Mouse (Mus musculus): ENCODE measurements around the gene Slc38a9. TPM values are rescaled to one million over a fixed set of nuclear protein-coding genes. Genes with fewer than 3 reads are reported as not detected.
"Not testable (repeated sequence)": the region's sequence is repeated elsewhere in the genome, so short reads cannot be mapped to it uniquely, and the experiment has no call there.

The Slc38a9 gene
- polyA plus RNA-seq, 1 experiment from 2014 or later: 21.0 TPM

DNA sequence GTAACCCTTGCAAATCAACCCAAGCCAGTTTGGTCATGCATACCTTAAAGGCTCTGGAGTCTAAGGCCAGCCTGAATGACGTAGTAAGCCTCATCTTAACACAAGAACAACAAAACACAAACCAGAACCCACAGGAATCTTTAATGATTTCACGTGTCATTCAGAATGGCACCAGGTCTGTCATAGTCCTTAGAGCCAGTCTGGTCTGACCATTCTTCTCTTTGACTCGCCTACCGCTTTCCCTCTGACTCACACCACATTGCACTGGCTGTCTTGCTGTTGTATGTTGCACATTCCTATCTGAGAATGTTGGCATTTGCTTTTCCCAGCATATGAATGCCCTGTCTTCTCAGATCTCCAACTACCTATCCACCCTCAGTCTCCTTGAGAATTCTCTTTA lies 45.8 kb downstream of the Slc38a9 start:
- 92% methylated on average over 4 of the region's 4 CpGs for WGBS
- DNase-seq (ENCODE audit: low spot score): no peak

DNA sequence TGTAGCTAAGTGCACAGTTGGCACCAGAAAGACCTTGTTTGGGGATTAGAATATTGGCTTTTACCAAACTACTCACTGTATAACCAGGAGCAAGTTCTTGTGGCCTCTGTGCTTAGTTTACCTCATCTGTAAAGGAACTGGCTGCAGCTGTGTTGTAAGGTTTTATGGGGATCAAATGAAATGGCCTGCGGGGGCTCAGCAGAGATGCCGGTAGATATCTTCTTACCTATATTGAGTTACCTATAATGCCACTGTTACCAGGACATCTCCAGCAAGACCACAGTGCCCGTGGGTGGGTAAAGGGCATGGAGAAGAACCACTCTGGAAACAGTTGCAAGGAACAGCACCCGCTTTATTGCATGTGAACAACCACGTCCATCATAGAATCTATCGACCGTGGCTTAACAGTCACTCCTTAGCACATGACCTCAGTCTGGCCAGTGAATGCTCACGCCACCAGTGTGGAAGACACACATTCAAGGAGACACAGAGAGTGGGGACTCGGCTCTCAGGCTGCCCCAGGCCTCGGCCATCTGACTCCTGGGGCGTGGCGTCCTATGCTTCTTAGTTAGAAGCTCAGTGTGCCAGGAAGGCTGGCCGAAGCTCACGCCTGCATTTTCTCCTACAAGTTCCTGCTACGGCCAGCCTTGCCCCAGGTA lies 59.7 kb downstream of the Slc38a9 start:
- Histone ChIP-seq H3K27ac (no peak overlapping the region), H3K4me2 (replicated peaks) (no peak overlapping the region), H3K9me3 (ENCODE audit: control insufficient read depth, low read length) (no peaks in the 10 kb centered on the region), H3K36me3 (replicated peaks; ENCODE audit: control insufficient read depth, insufficient read depth) (peaks cover 3% of the 10 kb centered on the region), H3K4me3 (replicated peaks; ENCODE audit: low read length) (no peak overlapping the region), H3K27me3 (ENCODE audit: control insufficient read depth, insufficient read depth, low read length) (no peaks in the 10 kb centered on the region), H3K4me1 (replicated peaks; ENCODE audit: control insufficient read depth, insufficient read depth, low read length) (no peaks in the 10 kb centered on the region), H3K9ac (no peak overlapping the region)
- ATAC-seq (ENCODE audit: low FRiP score) (no peak), DNase-seq (ENCODE audit: low spot score) (no peak)
- 91% methylated on average over 15 of the region's 15 CpGs for WGBS

More for the DNA sequence above, 45.8 kb downstream of the Slc38a9 start:
- no peaks in the 10 kb centered on the region for H3K27me3 ChIP-seq (ENCODE audit: control insufficient read depth, insufficient read depth, low read length)
- no peak overlapping the region for H3K27ac ChIP-seq
- no peaks in the 10 kb centered on the region for H3K4me1 ChIP-seq (replicated peaks; ENCODE audit: control insufficient read depth, insufficient read depth, low read length)
- H3K9me3 ChIP-seq (ENCODE audit: control insufficient read depth, low read length): no peaks in the 10 kb centered on the region
- H3K9ac ChIP-seq: no peak overlapping the region
- peaks cover 27% of the 10 kb centered on the region for H3K36me3 ChIP-seq (replicated peaks; ENCODE audit: control insufficient read depth, insufficient read depth)
- no peak overlapping the region for H3K4me2 ChIP-seq (replicated peaks)
- ATAC-seq (ENCODE audit: low FRiP score): no peak
- H3K4me3 ChIP-seq (replicated peaks; ENCODE audit: low read length): no peak overlapping the region

DNA sequence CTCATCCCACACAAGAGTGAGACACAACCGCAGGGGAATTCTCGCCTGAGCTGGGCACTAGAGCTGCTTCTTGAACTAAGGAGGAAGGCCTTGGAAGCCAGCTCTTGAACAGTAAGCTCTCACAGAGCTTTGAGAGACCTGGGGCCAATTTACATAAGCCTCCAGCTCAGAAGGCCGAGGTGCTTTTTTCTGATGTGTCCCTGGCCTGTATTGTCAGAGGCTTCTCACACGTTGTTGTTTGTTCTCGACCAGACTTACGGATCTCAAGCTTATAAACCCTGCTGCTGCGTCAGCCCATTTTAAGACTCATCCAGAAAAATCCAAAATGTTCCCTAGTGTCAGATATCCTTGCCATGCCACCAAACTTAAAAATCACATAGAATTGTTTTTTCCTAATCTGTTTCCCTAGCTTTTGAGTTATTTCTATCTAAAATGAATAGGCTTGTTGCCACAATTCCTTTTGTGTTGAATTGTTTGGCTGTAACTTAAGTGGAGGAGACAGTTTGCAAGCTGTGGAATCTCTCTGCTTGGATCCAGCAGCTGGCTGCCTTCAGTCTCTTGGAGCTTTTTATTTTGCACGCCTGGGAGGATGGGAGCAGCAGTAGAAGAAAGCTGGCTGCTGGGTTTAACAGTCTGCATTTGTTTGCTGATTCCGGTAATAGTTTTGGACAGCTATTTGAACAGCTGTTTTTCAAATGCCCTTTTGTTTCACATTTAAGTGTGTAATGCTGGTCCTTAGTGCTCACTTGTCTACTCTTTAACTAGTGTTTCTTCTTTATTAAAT lies 61.6 kb downstream of the Slc38a9 start:
- WGBS: 42% methylated on average over 9 of the region's 9 CpGs
- H3K4me1 ChIP-seq (replicated peaks; ENCODE audit: control insufficient read depth, insufficient read depth, low read length): no peaks in the 10 kb centered on the region
- no peaks in the 10 kb centered on the region for H3K27me3 ChIP-seq (ENCODE audit: control insufficient read depth, insufficient read depth, low read length)
- H3K4me3 ChIP-seq (replicated peaks; ENCODE audit: low read length): no peak overlapping the region
- peaks cover 13% of the 10 kb centered on the region for H3K36me3 ChIP-seq (replicated peaks; ENCODE audit: control insufficient read depth, insufficient read depth)
- no peak overlapping the region for H3K4me2 ChIP-seq (replicated peaks)
- H3K9me3 ChIP-seq (ENCODE audit: control insufficient read depth, low read length): no peaks in the 10 kb centered on the region
- ATAC-seq (ENCODE audit: low FRiP score): no peak
- H3K9ac ChIP-seq: no peak overlapping the region
- DNase-seq (ENCODE audit: low spot score): no peak
- H3K27ac ChIP-seq: peak overlapping the region; percentile 32

DNA sequence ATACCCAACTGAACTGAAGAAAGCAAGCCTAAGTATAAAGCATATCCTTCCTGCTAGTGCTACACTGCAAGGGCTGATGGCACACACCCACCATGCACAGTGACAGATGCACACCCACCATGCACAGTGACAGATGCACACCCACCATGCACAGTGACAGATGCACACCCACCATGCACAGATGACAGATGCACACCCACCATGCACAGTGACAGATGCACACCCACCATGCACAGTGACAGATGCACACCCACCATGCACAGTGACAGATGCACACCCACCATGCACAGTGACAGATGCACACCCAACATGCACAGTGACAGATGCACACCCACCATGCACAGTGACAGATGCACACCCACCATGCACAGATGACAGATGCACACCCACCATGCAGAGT lies 63.7 kb downstream of the Slc38a9 start:
- not testable (repeated sequence) for ATAC-seq (ENCODE audit: low FRiP score); DNase-seq (ENCODE audit: low spot score)

DNA sequence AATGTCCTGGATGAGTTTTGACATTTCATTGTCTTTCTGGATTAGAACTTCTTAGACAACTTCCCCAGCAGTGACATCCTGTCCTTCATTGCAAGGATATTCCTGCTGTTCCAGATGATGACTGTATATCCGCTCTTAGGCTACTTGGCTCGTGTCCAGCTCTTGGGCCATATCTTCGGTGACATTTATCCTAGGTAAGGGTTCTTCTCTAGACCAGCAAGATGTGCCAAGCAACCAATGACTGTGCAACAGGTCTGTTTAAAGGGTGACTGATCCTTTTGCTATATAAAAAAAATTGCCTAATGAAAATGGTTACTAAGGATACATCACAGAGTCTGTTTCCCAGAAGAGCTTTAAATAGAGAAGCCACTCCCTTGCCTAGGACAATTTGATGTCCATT lies 65.5 kb downstream of the Slc38a9 start:
- no peak for ATAC-seq (ENCODE audit: low FRiP score)
- Histone ChIP-seq H3K9ac (no peak overlapping the region), H3K9me3 (ENCODE audit: control insufficient read depth, low read length) (no peaks in the 10 kb centered on the region), H3K27me3 (ENCODE audit: control insufficient read depth, insufficient read depth, low read length) (no peaks in the 10 kb centered on the region), H3K4me2 (replicated peaks) (no peak overlapping the region), H3K4me3 (replicated peaks; ENCODE audit: low read length) (no peak overlapping the region), H3K4me1 (replicated peaks; ENCODE audit: control insufficient read depth, insufficient read depth, low read length) (no peaks in the 10 kb centered on the region), H3K27ac (no peak overlapping the region), H3K36me3 (replicated peaks; ENCODE audit: control insufficient read depth, insufficient read depth) (peaks cover 9% of the 10 kb centered on the region)
- WGBS: 88% methylated on average over 3 of the region's 3 CpGs
- no peak for DNase-seq (ENCODE audit: low spot score)

More for the DNA sequence above, 63.7 kb downstream of the Slc38a9 start:
- not testable (repeated sequence) for H3K27me3 ChIP-seq (ENCODE audit: control insufficient read depth, insufficient read depth, low read length); H3K9ac ChIP-seq; H3K9me3 ChIP-seq (ENCODE audit: control insufficient read depth, low read length); H3K4me2 ChIP-seq (replicated peaks); H3K4me1 ChIP-seq (replicated peaks; ENCODE audit: control insufficient read depth, insufficient read depth, low read length); H3K4me3 ChIP-seq (replicated peaks; ENCODE audit: low read length); H3K27ac ChIP-seq
- peaks cover 13% of the 10 kb centered on the region for H3K36me3 ChIP-seq (replicated peaks; ENCODE audit: control insufficient read depth, insufficient read depth)

DNA sequence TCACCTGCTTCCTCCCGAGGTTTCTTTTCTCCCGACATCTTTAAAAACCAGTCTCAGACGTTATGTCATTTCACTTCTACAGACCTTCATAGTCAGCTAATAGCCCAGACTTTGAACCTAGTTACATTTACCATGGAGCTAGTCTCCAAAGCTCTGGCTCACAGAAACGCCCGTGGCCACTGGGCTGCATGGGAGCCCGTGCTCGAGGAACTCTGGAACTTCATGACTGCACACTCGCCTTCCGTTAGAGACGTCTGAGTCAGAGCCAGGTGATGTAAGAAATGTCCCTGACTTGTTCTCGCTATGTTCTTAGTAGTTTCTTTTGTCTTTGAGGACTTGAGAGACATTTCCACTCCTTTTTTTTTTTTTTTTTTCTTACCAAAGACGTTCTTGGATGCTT lies 72.8 kb downstream of the Slc38a9 start:
- no peak for ATAC-seq (ENCODE audit: low FRiP score)

DNA sequence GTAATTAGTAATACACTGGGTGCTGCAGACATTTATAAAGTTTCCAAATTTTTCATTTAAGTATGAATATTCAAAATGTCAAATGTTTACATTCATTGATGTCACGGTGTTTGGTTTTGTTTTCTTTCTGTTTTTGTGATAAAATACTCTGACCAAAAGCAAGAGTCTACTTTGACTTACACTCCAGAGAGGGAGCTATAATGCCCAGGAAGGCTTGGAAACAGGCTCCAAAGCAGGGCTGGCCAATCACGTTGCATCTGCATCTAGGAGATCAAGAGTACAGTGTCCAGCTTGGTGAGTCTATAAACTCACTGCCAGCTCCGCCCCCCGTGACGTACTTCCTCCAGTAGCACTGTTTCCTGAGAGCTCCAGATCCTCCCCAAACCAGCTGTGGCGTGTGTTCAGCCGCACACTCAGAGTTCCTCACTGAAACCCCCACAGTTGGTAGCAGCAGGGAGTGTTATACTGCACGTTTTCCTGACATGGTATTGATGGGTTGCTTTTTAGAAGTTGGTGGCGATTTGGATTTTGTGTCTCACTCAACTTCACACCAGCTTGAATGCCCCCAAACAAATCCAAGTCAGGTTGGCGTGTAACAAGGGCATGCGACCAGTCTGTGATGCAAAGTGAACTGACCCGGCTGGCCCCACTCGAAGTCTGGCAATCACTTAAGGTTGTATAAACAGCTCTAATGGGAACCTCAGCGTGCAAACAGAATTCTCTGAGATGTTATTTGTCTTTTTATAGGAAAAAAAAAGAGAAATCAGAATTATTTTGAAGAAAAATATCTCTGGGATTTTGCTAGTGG lies 74.6 kb downstream of the Slc38a9 start:
- Histone ChIP-seq H3K4me1 (replicated peaks; ENCODE audit: control insufficient read depth, insufficient read depth, low read length) (no peaks in the 10 kb centered on the region), H3K27ac (no peak overlapping the region), H3K36me3 (replicated peaks; ENCODE audit: control insufficient read depth, insufficient read depth) (peaks cover 13% of the 10 kb centered on the region), H3K27me3 (ENCODE audit: control insufficient read depth, insufficient read depth, low read length) (no peaks in the 10 kb centered on the region), H3K4me3 (replicated peaks; ENCODE audit: low read length) (no peak overlapping the region), H3K4me2 (replicated peaks) (no peak overlapping the region), H3K9me3 (ENCODE audit: control insufficient read depth, low read length) (no peaks in the 10 kb centered on the region), H3K9ac (no peak overlapping the region)
- DNase-seq (ENCODE audit: low spot score): no peak
- ATAC-seq (ENCODE audit: low FRiP score): no peak
- 81% methylated on average over 14 of the region's 14 CpGs for WGBS

More for the DNA sequence above, 72.8 kb downstream of the Slc38a9 start:
- 90% methylated on average over 12 of the region's 12 CpGs for WGBS
- Histone ChIP-seq H3K4me1 (replicated peaks; ENCODE audit: control insufficient read depth, insufficient read depth, low read length) (no peaks in the 10 kb centered on the region), H3K27me3 (ENCODE audit: control insufficient read depth, insufficient read depth, low read length) (no peaks in the 10 kb centered on the region), H3K27ac (no peak overlapping the region), H3K9ac (no peak overlapping the region), H3K4me3 (replicated peaks; ENCODE audit: low read length) (no peak overlapping the region), H3K36me3 (replicated peaks; ENCODE audit: control insufficient read depth, insufficient read depth) (peaks cover 13% of the 10 kb centered on the region), H3K9me3 (ENCODE audit: control insufficient read depth, low read length) (no peaks in the 10 kb centered on the region), H3K4me2 (replicated peaks) (no peak overlapping the region)
- DNase-seq (ENCODE audit: low spot score): no peak

DNA sequence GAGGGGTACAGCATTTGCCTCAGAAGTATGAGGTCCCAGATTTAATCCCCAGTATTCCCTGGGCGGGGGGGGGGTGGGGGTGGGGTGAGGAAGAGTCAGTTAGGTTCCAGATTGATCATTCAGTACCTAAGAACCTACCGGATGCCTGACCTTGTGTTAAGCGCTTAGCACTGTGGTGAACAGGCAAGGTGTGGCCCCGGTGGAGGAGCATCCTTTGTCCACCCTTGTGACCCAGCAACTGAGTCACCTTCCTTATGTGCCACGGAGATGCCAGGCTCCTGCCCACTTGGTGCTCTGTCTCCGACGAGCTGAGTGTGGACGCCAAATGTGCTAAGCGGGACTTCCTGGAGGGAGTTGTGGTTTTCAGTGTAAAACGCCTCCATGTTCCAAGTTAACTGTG lies 75.9 kb downstream of the Slc38a9 start:
- 88% methylated on average over 10 of the region's 10 CpGs for WGBS

DNA sequence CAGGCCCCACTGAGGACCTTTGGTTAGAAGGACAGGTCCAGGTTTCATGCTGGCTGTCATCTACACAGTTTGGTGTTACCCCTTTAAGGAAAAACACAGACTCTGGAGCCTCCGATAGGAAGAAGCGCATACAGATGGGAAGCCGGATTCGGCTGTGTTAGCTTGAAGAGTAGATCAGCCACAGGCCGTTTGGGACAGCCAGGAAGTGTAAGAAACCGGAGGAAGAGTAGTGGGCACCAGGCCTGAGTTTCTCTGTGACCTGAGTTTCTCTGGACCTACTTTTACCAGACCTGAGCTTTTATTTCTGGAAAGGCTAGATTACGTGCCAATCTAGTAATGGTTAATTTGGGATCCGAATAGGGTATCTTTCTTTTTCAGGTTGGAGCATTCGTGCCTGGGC lies 76.6 kb downstream of the Slc38a9 start:
- H3K9me3 ChIP-seq (ENCODE audit: control insufficient read depth, low read length): no peaks in the 10 kb centered on the region
- ATAC-seq (ENCODE audit: low FRiP score) (no peak), DNase-seq (ENCODE audit: low spot score) (no peak)
- no peak overlapping the region for H3K27ac ChIP-seq
- H3K4me3 ChIP-seq (replicated peaks; ENCODE audit: low read length): no peak overlapping the region
- H3K4me1 ChIP-seq (replicated peaks; ENCODE audit: control insufficient read depth, insufficient read depth, low read length): no peaks in the 10 kb centered on the region
- no peak overlapping the region for H3K4me2 ChIP-seq (replicated peaks)
- 87% methylated on average over 9 of the region's 9 CpGs for WGBS
- H3K36me3 ChIP-seq (replicated peaks; ENCODE audit: control insufficient read depth, insufficient read depth): peaks cover 2% of the 10 kb centered on the region; the same call in 1 of the 2 replicates
- no peak overlapping the region for H3K9ac ChIP-seq
- no peaks in the 10 kb centered on the region for H3K27me3 ChIP-seq (ENCODE audit: control insufficient read depth, insufficient read depth, low read length)

More for the DNA sequence above, 75.9 kb downstream of the Slc38a9 start:
- DNase-seq (ENCODE audit: low spot score) (no peak), ATAC-seq (ENCODE audit: low FRiP score) (no peak)
- Histone ChIP-seq H3K27ac (no peak overlapping the region), H3K4me2 (replicated peaks) (no peak overlapping the region), H3K27me3 (ENCODE audit: control insufficient read depth, insufficient read depth, low read length) (no peaks in the 10 kb centered on the region), H3K9me3 (ENCODE audit: control insufficient read depth, low read length) (no peaks in the 10 kb centered on the region), H3K36me3 (replicated peaks; ENCODE audit: control insufficient read depth, insufficient read depth) (peaks cover 9% of the 10 kb centered on the region), H3K4me3 (replicated peaks; ENCODE audit: low read length) (no peak overlapping the region), H3K9ac (no peak overlapping the region), H3K4me1 (replicated peaks; ENCODE audit: control insufficient read depth, insufficient read depth, low read length) (no peaks in the 10 kb centered on the region)

Data from hindbrain, embryonic 14.5 days (tissue).